Mouse (Mus musculus): Measurements from ENCODE around the gene Gstp3.
A peak's percentile ranks its signal among the peaks of the same experiment; 100 is the strongest.

The Gstp3 gene

DNA sequence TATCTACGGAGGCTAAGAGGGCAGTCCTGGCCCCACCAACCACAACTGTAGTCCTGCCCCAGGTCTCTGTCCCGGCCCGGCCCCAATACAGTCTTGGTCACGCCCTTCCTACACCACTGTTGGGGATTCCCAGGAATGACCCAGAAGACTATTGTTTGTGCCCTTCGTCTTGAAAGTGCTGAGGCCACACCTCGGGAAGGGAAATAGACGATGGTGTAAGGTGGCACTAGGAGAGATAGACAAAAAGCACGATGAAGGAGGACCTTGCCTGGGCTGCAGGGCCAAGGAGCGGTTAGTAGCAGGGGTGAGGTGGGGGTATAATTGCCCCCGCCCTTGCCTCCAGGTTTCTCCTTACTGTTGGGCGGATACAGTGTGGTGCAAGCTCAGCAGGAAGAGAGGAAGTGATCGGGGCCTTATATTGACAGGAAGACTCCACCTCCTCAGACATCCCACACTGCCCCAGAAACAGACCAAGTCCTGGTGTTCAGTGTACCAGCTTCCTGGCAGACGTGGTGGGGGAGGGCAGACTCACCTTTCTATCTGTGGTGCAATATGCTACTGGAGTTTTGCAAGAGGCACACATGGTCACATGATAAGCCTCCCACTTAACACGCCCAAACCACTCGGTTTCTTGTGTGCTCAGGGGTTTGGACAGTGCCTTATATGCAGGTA is at the start of gene Gstp3:
Gstp3 (minus strand) TSS at position 501 of the 672 bp plus-strand sequence.
- no peak for DNase-seq

- DNase-seq, result no peak
These were observed 49.2 kb upstream of the Gstp3 start for GRCm38 (mm10) chr19:4108535-4108934.

DNA sequence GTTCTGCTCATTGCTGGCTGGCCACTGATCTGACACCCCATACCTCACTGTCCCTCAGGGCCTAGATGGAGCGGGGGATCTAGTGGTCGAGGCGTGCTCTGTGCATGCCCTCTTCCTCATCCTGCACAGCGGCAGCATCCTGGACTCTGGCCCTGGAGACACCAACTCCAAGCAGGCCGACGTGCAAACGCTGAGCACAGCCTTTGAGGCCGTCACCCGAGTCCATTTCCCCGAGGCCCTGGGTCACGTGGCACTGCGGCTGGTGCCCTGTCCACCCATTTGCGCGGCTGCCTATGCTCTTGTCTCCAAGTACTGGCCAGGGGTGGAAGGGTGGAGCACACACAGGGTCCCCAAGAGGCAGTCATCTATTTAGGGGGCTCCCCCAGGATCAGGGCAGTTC is 47.3 kb upstream of the Gstp3 start:
- DNase-seq, result no peak

DNA sequence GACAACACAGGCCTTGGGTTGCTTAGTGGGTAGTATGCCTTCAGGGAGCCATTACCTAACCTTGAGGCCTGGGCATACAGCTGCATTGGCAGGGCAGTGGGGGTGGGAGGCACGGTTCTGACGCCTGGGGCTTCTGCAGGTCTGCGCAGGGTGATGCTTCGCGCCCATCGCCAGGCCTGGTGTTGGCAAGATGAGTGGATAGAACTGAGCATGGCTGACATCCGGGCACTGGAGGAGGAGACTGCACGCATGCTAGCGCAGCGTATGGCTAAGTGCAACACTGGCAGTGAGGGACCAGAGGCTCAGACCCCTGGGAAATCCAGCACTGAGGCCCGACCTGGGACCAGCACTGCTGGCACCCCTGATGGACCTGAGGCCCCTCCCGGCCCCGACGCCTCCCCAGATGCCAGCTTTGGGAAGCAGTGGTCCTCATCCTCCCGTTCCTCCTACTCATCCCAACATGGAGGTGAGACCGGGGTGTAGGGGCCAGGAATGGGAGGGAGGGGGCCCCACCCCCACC is 45.4 kb upstream of the Gstp3 start:
- no peak for DNase-seq

GRCm38 (mm10) chr19:4103792-4104191 is 44.4 kb upstream of the Gstp3 start:
- DNase-seq, result no peak

DNA sequence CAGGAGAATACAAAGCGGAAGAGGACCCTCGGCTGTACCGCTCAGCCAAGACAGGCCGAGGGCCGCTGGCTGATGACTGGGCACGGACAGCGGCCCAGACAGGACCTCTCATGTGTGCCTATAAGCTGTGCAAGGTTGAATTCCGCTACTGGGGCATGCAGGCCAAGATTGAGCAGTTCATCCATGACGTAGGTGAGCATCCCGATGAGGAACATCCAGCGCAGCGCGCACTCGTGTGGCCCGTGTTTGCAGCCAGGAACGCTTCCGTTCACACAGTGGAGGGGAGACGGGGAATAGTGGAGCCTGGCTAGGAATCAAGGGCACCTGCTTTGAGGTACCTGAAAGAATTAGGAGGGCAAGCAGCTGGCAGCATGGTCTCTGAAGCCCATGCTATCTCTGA is 43.9 kb upstream of the Gstp3 start:
- no peak for DNase-seq

DNA sequence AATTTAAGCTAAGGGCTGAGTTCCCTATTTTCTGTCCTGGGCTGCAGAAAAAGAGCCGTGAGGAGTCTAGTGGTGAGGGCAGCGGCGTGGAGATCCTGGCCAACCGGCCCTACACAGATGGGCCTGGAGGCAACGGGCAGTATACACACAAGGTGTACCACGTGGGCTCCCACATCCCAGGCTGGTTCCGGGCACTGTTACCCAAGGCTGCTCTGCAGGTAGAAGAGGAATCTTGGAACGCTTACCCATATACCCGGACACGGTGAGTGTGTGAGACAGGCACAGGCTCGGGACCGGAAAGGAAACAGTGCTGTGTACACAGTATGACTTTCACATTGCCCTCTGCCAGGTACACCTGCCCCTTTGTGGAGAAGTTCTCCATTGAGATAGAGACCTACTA is 43.3 kb upstream of the Gstp3 start:
- no peak for DNase-seq

- no peak for DNase-seq
These were observed 42.7 kb upstream of the Gstp3 start for GRCm38 (mm10) chr19:4102049-4102448.

DNA sequence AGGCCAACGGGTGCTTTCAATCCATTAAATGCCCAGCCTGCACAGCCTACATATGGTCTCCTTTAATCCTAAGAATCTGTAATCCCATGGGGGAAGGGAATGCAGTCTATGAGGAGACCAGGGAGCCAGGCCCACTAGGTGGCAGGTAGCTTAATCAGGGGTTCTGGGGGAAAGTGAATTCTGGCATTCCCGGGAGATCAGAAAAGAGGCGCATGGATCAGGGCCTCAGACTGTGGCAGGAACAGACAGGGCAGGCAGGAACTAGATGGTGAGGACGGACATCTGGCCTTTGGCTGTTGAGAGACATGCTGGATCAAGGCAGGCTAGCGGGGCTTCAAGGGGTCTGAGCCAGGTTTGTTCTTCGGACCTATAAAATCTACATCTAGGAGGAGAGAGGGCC is 42.1 kb upstream of the Gstp3 start:
- DNase-seq, result no peak

DNA sequence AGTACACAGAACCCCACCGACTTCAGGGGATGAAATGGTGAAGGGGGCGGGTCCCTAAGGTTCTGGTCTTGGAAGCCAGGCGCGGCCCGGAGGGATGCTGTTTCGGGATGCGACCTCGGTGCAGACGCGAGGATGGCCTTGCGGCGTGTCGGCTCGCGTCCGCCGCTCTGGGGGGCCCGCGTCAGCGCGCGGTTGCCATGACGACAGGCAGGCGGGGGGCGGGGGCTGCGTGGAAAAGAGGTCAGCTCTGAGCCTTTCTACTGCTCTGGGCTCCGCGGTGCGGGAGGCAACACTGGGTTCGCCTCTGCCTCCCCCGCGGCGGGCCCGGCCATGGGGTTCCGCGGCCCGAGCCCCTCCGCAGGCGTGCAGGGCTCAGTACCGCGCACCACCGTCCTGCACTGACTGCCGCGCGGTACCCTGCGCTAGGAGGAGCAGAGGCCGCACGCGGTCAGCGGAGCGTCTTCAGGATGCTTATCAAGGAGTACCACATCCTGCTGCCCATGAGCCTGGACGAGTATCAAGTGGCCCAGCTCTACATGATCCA is 41.4 kb upstream of the Gstp3 start:
- DNase-seq, result peak; percentile 66

DNA sequence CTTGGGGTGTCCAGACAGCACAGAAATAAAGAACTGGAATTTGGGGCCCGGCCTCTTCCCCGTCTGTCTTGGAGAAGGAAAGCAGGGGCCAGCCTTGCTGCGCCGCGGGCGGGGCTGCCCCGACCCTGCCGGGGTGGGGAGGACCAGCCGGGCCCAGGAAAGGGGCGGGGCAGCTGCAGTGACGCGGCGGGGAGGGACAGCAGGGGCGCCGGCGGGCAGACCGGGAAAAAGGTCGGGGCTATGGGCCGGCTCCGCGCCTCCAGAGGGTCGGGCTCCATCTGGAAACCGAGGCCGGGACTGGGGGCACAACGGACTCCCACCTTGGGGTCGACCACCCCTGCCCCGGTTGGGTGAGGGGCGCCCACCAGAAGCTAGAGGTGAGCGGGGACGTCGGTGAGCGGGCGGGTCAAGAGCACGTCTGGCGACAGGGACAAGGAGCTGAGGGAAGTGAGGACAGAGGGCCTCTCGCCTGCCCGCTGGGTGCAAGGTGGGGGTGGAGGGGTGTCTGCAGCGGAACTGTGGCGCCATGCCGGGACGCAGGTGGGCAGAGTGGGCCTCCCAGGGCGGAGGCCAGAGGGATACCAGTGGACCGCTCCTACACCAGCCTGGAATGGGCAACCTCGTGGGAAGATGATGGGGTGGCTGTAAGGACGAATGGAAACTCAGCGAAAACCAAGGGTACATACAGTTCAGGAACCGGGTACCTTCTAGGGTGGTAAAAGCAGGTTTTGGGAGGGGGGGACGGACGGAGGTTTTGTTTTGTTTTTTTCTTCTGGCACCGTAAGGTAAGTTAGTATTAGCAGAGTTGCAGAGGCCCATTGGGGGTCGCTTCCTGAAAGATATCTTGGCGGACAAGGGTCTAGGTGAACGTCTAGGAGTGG is 40.7 kb upstream of the Gstp3 start, which contains the start of gene Pitpnm1:
Pitpnm1 (plus strand) TSS at position 162 of the 881 bp plus-strand sequence.
- DNase-seq, result peak; percentile 89

DNA sequence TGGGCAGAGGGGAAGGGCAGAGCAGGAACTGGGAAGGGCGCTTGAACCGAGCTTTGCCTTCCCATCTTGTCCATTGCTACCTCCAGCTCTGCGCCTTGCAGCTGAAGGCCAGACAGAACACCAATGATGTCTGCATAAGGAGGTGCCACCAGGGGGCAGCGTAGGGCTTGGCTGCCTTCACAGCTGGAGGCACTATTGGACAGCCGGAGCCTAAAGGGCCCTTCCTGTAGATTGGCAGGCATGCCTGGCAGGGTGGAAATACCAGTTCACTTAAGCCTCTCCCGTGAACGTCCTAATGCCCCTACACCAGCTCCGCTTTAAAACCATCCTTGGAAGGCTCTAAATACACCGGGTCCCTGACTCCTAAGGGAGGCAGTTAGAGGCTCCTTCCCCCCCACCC is 39.7 kb upstream of the Gstp3 start:
- peak; percentile 97 for DNase-seq

- peak; percentile 39 for DNase-seq
These were observed 39.1 kb upstream of the Gstp3 start for GRCm38 (mm10) chr19:4098426-4098825.

GRCm38 (mm10) chr19:4097441-4097825 is 38.1 kb upstream of the Gstp3 start:
- peak; percentile 88 for DNase-seq

- peak; percentile 100 for DNase-seq
These were observed 37.5 kb upstream of the Gstp3 start, which contains the start of gene Cdk2ap2 for GRCm38 (mm10) chr19:4096642-4097440. Gene Cdk2ap2, plus strand, starts transcription at chr19:4097182.

DNA sequence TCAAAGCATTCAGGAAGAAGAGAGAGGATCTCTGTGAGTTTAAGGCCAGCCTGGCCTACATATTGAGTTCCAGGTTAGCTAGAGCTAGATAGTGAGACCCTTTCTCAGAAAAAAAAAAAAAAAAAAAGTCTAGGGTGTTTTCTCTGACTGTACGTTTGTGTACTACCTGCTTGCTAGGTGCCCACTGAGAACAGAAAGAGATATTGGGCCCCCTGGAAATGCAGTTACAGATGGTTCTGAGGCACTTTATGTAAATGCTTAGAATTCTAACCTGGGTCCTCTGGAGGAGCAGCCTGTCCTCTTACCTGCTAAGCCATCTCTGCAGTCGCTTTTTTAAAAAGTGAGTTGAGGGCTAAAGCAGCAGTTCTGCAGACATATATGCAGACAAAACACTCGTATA is 36.4 kb upstream of the Gstp3 start:
- DNase-seq, result no peak

DNA sequence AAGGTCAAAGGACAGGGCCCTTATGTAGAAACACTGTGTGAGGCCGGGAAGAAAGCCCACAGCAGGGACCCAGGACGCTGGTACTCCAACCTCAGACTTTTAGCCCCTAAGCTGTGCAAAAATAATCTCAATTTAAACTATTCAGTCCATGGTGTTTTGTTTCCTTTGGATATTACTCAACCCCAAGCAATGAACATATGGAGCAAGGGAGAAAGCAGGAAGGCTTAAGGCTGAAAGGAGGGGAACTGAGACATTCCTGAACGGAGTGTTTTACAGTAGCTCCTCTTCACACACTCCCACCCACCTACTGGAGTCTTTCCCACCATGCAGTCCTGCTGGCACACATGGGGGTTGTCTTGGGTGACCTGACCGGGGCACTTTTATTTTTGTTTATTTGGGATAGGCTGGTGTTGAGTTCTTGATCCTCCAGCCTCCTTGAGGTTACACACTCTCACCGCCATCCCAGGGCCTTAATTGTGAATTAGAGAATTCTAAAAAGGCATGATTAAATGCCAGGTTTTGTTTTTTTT is 35.5 kb upstream of the Gstp3 start:
- DNase-seq, result no peak

GRCm38 (mm10) chr19:4094348-4094747 is 35.0 kb upstream of the Gstp3 start:
- DNase-seq, result no peak

DNA sequence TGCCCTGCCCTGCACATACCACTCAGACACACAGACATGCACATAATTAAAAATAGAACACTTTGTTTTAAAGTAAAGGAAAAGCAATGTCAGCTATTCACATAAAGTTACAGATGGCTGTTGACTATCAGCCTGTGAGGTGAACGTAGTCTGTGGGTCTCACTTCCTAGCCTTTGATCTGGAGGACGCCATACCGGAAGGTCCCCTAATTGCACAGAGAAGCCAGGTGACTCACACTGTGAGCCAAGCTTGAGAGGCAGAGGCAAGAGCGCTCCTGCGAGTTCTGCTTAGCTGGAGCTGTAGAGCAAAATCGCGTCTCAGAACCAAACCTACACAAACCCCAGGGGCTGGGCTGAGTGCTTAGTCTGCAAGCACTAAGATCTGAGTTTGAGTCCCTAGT is 34.4 kb upstream of the Gstp3 start:
- DNase-seq, result no peak

DNA sequence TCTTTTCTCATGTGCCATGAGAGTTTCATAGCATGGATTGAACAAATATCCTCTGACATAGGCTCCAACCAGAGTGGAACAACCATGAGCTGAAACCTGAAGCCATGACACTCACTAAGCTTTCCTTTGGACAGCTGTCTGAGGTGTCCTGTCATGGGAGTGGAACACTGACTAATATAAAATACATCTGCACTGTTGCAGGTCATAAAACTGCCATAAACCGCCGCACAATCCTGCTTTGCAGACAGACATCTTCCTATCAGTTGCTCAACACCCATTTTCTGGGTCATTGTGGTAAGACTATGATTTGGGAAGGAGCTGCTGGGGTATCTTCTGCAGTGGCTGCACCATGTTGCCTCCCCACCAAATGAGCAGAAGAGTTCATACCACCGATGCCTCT is 33.4 kb upstream of the Gstp3 start:
- no peak for DNase-seq

GRCm38 (mm10) chr19:4091383-4091782 is 32.0 kb upstream of the Gstp3 start:
- no peak for DNase-seq

DNA sequence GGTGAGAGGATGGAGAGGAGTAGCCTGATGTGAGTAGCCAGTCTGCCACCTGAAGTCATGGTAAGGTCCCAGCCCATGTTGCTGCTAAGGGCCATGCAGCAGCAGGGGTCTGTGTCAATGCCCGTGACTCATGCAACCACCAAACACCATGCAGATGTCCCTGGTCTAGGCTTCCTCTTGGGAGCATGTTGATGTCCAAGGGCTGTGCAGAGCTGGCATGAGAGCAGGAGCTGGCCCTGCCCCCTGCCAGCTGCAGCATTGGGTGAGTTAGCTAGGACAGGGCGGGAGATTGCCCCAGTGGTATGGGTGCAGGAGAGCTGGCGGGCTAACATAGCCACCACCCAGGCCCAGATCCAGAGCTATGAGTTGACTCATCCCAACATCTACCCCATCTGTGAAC is 31.1 kb upstream of the Gstp3 start:
- no peak for DNase-seq

- DNase-seq, result no peak
These were observed 29.8 kb upstream of the Gstp3 start for GRCm38 (mm10) chr19:4089128-4089527.
